Mouse (Mus musculus) lung, adult 2 months (tissue): ENCODE data around the gene Gse1.

Source experiments
- CTCF ChIP-seq: fragments of 200-500 bp; IDR thresholded peaks from 2 replicates; pipeline ENCODE4 v1.5.1; 2011; ENCODE audit warnings: mild to moderate bottlenecking, low read length, control low read depth; ENCODE audit not compliant: insufficient read depth
- POLR2A ChIP-seq: fragments of 200-500 bp; IDR thresholded peaks from 2 replicates; pipeline ENCODE4 v1.6.1; 2011; ENCODE audit warnings: low read depth, mild to moderate bottlenecking, control low read depth, low read length, borderline replicate concordance; ENCODE audit errors: extremely low read depth

DNA sequence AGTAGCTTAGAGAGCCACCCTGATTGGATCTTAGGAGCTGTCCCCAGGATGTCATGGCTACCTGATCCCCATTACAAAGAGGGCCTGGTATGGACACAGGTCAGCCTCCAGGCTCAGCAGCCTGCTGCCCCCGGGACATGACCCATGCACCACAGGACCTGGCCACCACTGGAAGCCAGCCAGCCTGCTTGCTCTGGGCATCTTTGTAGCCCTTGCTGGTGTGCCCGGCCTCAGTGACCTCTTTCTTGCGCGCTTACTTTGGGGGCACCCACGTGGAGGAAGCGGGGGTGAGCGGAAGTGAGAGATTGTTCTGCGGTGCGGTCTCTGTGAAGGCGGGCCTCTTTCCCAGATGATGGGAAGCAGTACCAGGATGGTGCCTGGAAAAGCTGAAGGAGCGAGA, 324.3 kb downstream of the Gse1 start:
- TF ChIP-seq CTCF (no peak), POLR2A (no peak)
